Mouse (Mus musculus): ENCODE measurements around the gene Jsrp1. TPM values are rescaled to one million over a fixed set of nuclear protein-coding genes. Genes with fewer than 3 reads are reported as not detected.

The Jsrp1 gene
- polyA plus RNA-seq (2015; fragmentation: Nextera tagmentation; extraction: Ambion mirVana), result 1.0 and 1.4 TPM in 2 replicates

GRCm38 (mm10) chr10:80813366-80813765 lies at the start of gene Jsrp1:
TSS of gene Jsrp1 (minus strand) at chr10:80813498.
- Histone ChIP-seq H3K4me3 (replicated peaks) (no peak within 1 kb of the TSS), H3K27ac (no peak within 1 kb of the TSS), H3K4me1 (peaks cover 16% of the 10 kb centered on the region), H3K9ac (no peak within 1 kb of the TSS), H3K4me2 (no peak within 1 kb of the TSS), H3K9me3 (no peaks in the 10 kb centered on the region), H3K36me3 (no peaks in the 10 kb centered on the region), H3K27me3 (replicated peaks) (peaks cover 18% of the 10 kb centered on the region; the same call in 1 of the 2 replicates)
- ATAC-seq (ENCODE audit: insufficient read depth, low FRiP score, low read depth), result no peak
- WGBS, result 74% methylated on average over 4 of the region's 4 CpGs

GRCm38 (mm10) chr10:80862305-80862704 lies 49.0 kb upstream of the Jsrp1 start:
- Histone ChIP-seq H3K4me2 (no peak overlapping the region), H3K9ac (no peak overlapping the region), H3K4me3 (replicated peaks) (no peak overlapping the region), H3K4me1 (peaks cover 8% of the 10 kb centered on the region; the same call in 1 of the 2 replicates), H3K36me3 (peaks cover 15% of the 10 kb centered on the region), H3K9me3 (no peaks in the 10 kb centered on the region), H3K27me3 (replicated peaks) (no peaks in the 10 kb centered on the region), H3K27ac (no peak overlapping the region)
- WGBS, result 86% methylated on average over 5 of the region's 5 CpGs
- ATAC-seq (ENCODE audit: insufficient read depth, low FRiP score, low read depth), result no peak

GRCm38 (mm10) chr10:80858350-80858935 lies 45.1 kb upstream of the Jsrp1 start:
- H3K27ac ChIP-seq, result peak overlapping the region; percentile 57; the same call in 1 of the 2 replicates
- 55% methylated on average over 7 of the region's 7 CpGs for WGBS
- no peaks in the 10 kb centered on the region for H3K9me3 ChIP-seq
- peaks cover 38% of the 10 kb centered on the region for H3K4me1 ChIP-seq
- peak; percentile 74 for ATAC-seq (ENCODE audit: insufficient read depth, low FRiP score, low read depth)
- H3K4me3 ChIP-seq (replicated peaks), result no peak overlapping the region
- no peak overlapping the region for H3K4me2 ChIP-seq
- no peak overlapping the region for H3K9ac ChIP-seq
- H3K36me3 ChIP-seq, result peaks cover 2% of the 10 kb centered on the region; the same call in 1 of the 2 replicates
- H3K27me3 ChIP-seq (replicated peaks), result no peaks in the 10 kb centered on the region

GRCm38 (mm10) chr10:80857848-80858247 lies 44.5 kb upstream of the Jsrp1 start:
- 0 out of 2 replicates have a peak overlapping the region, but pooled peaks have one; percentile 19 for H3K4me2 ChIP-seq
- no peaks in the 10 kb centered on the region for H3K27me3 ChIP-seq (replicated peaks)
- no peak overlapping the region for H3K9ac ChIP-seq
- no peaks in the 10 kb centered on the region for H3K9me3 ChIP-seq
- H3K27ac ChIP-seq, result peak overlapping the region; percentile 57; the same call in 1 of the 2 replicates
- no peak overlapping the region for H3K4me3 ChIP-seq (replicated peaks)
- WGBS, result 56% methylated on average over 3 of the region's 3 CpGs
- peaks cover 38% of the 10 kb centered on the region for H3K4me1 ChIP-seq
- ATAC-seq (ENCODE audit: insufficient read depth, low FRiP score, low read depth), result peak; percentile 50; the same call in 1 of the 2 replicates
- no peaks in the 10 kb centered on the region; the same call in 1 of the 2 replicates for H3K36me3 ChIP-seq

GRCm38 (mm10) chr10:80857386-80857785 lies 44.1 kb upstream of the Jsrp1 start:
- Histone ChIP-seq H3K27ac (peak overlapping the region; percentile 57; the same call in 1 of the 2 replicates), H3K4me2 (peak overlapping the region; percentile 99; the same call in 1 of the 2 replicates), H3K9me3 (no peaks in the 10 kb centered on the region), H3K27me3 (replicated peaks) (no peaks in the 10 kb centered on the region), H3K4me3 (replicated peaks) (no peak overlapping the region; the same call in 1 of the 2 replicates), H3K9ac (no peak overlapping the region), H3K36me3 (peaks cover 2% of the 10 kb centered on the region; the same call in 1 of the 2 replicates), H3K4me1 (peaks cover 38% of the 10 kb centered on the region)
- no peak for ATAC-seq (ENCODE audit: insufficient read depth, low FRiP score, low read depth)
- 56% methylated on average over 8 of the region's 8 CpGs for WGBS

- no peaks in the 10 kb centered on the region for H3K27me3 ChIP-seq (replicated peaks)
- H3K36me3 ChIP-seq, result peaks cover 7% of the 10 kb centered on the region; the same call in 1 of the 2 replicates
- WGBS, result 72% methylated on average over 5 of the region's 5 CpGs
- no peak overlapping the region for H3K9ac ChIP-seq
- peak; percentile 24; the same call in 1 of the 2 replicates for ATAC-seq (ENCODE audit: insufficient read depth, low FRiP score, low read depth)
- H3K4me2 ChIP-seq, result peak overlapping the region; percentile 99
- H3K9me3 ChIP-seq, result no peaks in the 10 kb centered on the region
- no peak overlapping the region; the same call in 1 of the 2 replicates for H3K4me3 ChIP-seq (replicated peaks)
- no peak overlapping the region; the same call in 1 of the 2 replicates for H3K27ac ChIP-seq
- H3K4me1 ChIP-seq, result peaks cover 38% of the 10 kb centered on the region
Observed at GRCm38 (mm10) chr10:80856908-80857307, 43.6 kb upstream of the Jsrp1 start.

GRCm38 (mm10) chr10:80856267-80856666 lies 43.0 kb upstream of the Jsrp1 start:
- no peaks in the 10 kb centered on the region for H3K27me3 ChIP-seq (replicated peaks)
- peak overlapping the region; percentile 99 for H3K4me2 ChIP-seq
- H3K9ac ChIP-seq, result peak overlapping the region; percentile 66; the same call in 1 of the 2 replicates
- no peak for ATAC-seq (ENCODE audit: insufficient read depth, low FRiP score, low read depth)
- WGBS, result 56% methylated on average over 3 of the region's 3 CpGs
- H3K4me3 ChIP-seq (replicated peaks), result peak overlapping the region; percentile 86
- H3K9me3 ChIP-seq, result no peaks in the 10 kb centered on the region
- H3K36me3 ChIP-seq, result peaks cover 14% of the 10 kb centered on the region
- peaks cover 38% of the 10 kb centered on the region for H3K4me1 ChIP-seq
- H3K27ac ChIP-seq, result no peak overlapping the region

GRCm38 (mm10) chr10:80855749-80856073 lies 42.4 kb upstream of the Jsrp1 start:
- peak overlapping the region; percentile 99 for H3K4me2 ChIP-seq
- no peak for ATAC-seq (ENCODE audit: insufficient read depth, low FRiP score, low read depth)
- WGBS, result 24% methylated on average over 11 of the region's 11 CpGs
- peak overlapping the region; percentile 66 for H3K9ac ChIP-seq
- no peaks in the 10 kb centered on the region for H3K9me3 ChIP-seq
- peaks cover 38% of the 10 kb centered on the region for H3K4me1 ChIP-seq
- H3K27me3 ChIP-seq (replicated peaks), result no peaks in the 10 kb centered on the region
- no peak overlapping the region for H3K27ac ChIP-seq
- peak overlapping the region; percentile 86 for H3K4me3 ChIP-seq (replicated peaks)
- peaks cover 15% of the 10 kb centered on the region for H3K36me3 ChIP-seq

GRCm38 (mm10) chr10:80854913-80855748 lies 41.8 kb upstream of the Jsrp1 start, which contains the start of the genes Lsm7 and Sppl2b:
TSS of gene Lsm7 (minus strand) at chr10:80855209.
TSS of gene Sppl2b (plus strand) at chr10:80855275.
- peak; percentile 74 for ATAC-seq (ENCODE audit: insufficient read depth, low FRiP score, low read depth)
- Histone ChIP-seq H3K9me3 (no peaks in the 10 kb centered on the region), H3K4me1 (peaks cover 38% of the 10 kb centered on the region), H3K4me3 (replicated peaks) (peak within 1 kb of the TSS; percentile 86), H3K27ac (0 out of 2 replicates have a peak within 1 kb of the TSS, but pooled peaks have one; percentile 40), H3K4me2 (peak within 1 kb of the TSS; percentile 99), H3K27me3 (replicated peaks) (no peaks in the 10 kb centered on the region), H3K9ac (peak within 1 kb of the TSS; percentile 66), H3K36me3 (peaks cover 15% of the 10 kb centered on the region)
- WGBS, result under 1% methylated on average over 81 of the region's 81 CpGs

GRCm38 (mm10) chr10:80848571-80848970 lies 35.3 kb upstream of the Jsrp1 start:
- H3K4me2 ChIP-seq, result no peak overlapping the region

GRCm38 (mm10) chr10:80845732-80846131 lies 32.4 kb upstream of the Jsrp1 start:
- Histone ChIP-seq H3K4me2 (no peak overlapping the region), H3K4me3 (replicated peaks) (no peak overlapping the region), H3K9ac (no peak overlapping the region), H3K27me3 (replicated peaks) (peaks cover 49% of the 10 kb centered on the region), H3K4me1 (peaks cover 14% of the 10 kb centered on the region), H3K9me3 (no peaks in the 10 kb centered on the region), H3K36me3 (no peaks in the 10 kb centered on the region), H3K27ac (no peak overlapping the region)
- no peak for ATAC-seq (ENCODE audit: insufficient read depth, low FRiP score, low read depth)
- WGBS, result 74% methylated on average over 12 of the region's 12 CpGs

More at GRCm38 (mm10) chr10:80848571-80848970, 35.3 kb upstream of the Jsrp1 start:
- peaks cover 27% of the 10 kb centered on the region for H3K27me3 ChIP-seq (replicated peaks)
- H3K27ac ChIP-seq, result no peak overlapping the region
- peak; percentile 54 for ATAC-seq (ENCODE audit: insufficient read depth, low FRiP score, low read depth)
- no peak overlapping the region for H3K4me3 ChIP-seq (replicated peaks)
- H3K36me3 ChIP-seq, result peaks cover 15% of the 10 kb centered on the region
- peaks cover 14% of the 10 kb centered on the region for H3K4me1 ChIP-seq
- H3K9me3 ChIP-seq, result no peaks in the 10 kb centered on the region
- 9% methylated on average over 10 of the region's 10 CpGs for WGBS
- H3K9ac ChIP-seq, result no peak overlapping the region

All from stomach, embryonic 15.5 days (tissue).